Mouse (Mus musculus): ENCODE data around the gene Arvcf. TPM values are rescaled to one million over a fixed set of nuclear protein-coding genes. Genes with fewer than 3 reads are reported as not detected.

Gene Arvcf
- polyA plus RNA-seq, 1 experiment from 2014 or later = 26.6 TPM

DNA sequence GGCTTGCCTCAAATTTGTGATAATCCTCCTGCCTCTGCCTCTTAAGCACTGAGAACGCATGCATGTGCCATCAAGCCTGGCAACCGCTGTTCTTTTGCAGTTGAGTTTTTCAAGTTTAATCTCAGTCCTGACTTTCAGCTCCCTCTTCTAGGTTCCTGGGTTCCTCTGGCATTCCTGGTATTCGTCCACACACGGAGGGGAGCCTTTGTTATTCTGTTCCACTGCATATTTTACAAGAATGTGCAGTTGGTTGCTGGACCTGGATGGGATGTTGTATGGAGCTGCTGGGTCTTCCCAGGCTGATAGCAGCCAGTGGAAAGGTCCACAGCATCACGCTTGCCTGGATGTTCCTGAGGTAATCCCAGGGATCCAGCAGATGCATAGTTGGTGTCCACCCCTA is 37.4 kb downstream of the Arvcf start:
- no peak overlapping the region for H3K4me2 ChIP-seq (ENCODE audit: low read depth, low read length)
- no peaks in the 10 kb centered on the region for H3K36me3 ChIP-seq (replicated peaks; ENCODE audit: control insufficient read depth, insufficient read depth, low read depth, low read length)
- H3K9me3 ChIP-seq (replicated peaks; ENCODE audit: control insufficient read depth, low read length) = no peaks in the 10 kb centered on the region
- ATAC-seq (replicated peaks; ENCODE audit: insufficient number of reproducible peaks, low FRiP score, low TSS enrichment, low read depth) (no peak), DNase-seq (ENCODE audit: low spot score) (no peak)
- no peak overlapping the region for H3K9ac ChIP-seq (replicated peaks; ENCODE audit: low read length)
- no peaks in the 10 kb centered on the region; the same call in none of the 2 replicates for H3K4me1 ChIP-seq (ENCODE audit: control insufficient read depth, insufficient read depth, low read length)
- 70% methylated on average over 5 of the region's 5 CpGs for WGBS
- H3K4me3 ChIP-seq (ENCODE audit: low read depth, low read length) = no peak overlapping the region
- no peak overlapping the region for H3K27ac ChIP-seq (replicated peaks; ENCODE audit: low read depth, low read length)
- H3K27me3 ChIP-seq (ENCODE audit: control insufficient read depth, insufficient read depth, low read length) = no peaks in the 10 kb centered on the region

DNA sequence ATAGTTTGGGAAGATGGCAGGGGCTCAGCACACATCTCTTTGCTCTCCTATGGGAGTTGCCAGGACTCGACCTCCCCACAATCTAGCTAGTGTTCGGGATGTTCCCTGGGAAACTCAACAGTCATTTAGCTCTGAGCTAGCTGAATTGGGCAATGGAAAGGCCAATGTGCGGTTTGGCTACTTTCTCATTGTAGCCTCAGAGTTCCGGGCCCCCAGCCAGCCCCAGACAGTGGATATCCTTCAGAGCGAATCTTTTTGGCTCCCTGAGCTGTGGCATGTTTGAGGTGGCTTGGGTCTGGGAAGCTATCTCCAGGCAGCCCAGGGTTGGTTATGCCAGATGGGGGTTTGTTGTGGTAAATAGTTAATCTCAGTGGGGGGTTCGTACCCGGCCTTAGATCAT is 38.5 kb downstream of the Arvcf start:
- no peak overlapping the region for H3K4me2 ChIP-seq (ENCODE audit: low read depth, low read length)
- no peaks in the 10 kb centered on the region for H3K36me3 ChIP-seq (replicated peaks; ENCODE audit: control insufficient read depth, insufficient read depth, low read depth, low read length)
- H3K27me3 ChIP-seq (ENCODE audit: control insufficient read depth, insufficient read depth, low read length) = no peaks in the 10 kb centered on the region
- WGBS = 79% methylated on average over 7 of the region's 7 CpGs
- H3K27ac ChIP-seq (replicated peaks; ENCODE audit: low read depth, low read length) = no peak overlapping the region
- H3K4me1 ChIP-seq (ENCODE audit: control insufficient read depth, insufficient read depth, low read length) = no peaks in the 10 kb centered on the region; the same call in none of the 2 replicates
- no peak overlapping the region for H3K4me3 ChIP-seq (ENCODE audit: low read depth, low read length)
- DNase-seq (ENCODE audit: low spot score) (no peak), ATAC-seq (replicated peaks; ENCODE audit: insufficient number of reproducible peaks, low FRiP score, low TSS enrichment, low read depth) (no peak)
- no peaks in the 10 kb centered on the region for H3K9me3 ChIP-seq (replicated peaks; ENCODE audit: control insufficient read depth, low read length)
- no peak overlapping the region for H3K9ac ChIP-seq (replicated peaks; ENCODE audit: low read length)

DNA sequence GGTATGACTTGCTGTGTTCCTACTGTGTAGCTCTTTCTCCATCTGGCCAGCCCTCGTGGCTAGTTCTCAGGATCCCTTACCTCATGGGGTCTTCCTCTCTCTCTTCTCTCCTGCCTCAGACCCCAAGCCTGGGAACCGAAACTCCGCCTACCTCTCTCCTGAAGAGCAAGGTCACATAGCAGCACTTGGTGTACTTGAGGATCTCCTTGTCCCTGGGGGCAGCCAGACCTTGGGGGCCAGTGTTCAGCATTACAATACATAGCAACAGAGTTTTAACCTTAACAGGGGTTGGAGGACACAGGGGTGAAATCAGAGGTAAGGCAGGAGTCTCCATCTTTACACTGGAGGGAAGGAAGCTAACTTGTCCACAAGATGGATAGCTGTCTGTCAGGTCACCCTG is 39.0 kb downstream of the Arvcf start:
- no peaks in the 10 kb centered on the region for H3K27me3 ChIP-seq (ENCODE audit: control insufficient read depth, insufficient read depth, low read length)
- H3K4me2 ChIP-seq (ENCODE audit: low read depth, low read length) = no peak overlapping the region
- no peak overlapping the region for H3K27ac ChIP-seq (replicated peaks; ENCODE audit: low read depth, low read length)
- H3K36me3 ChIP-seq (replicated peaks; ENCODE audit: control insufficient read depth, insufficient read depth, low read depth, low read length) = no peaks in the 10 kb centered on the region
- H3K9ac ChIP-seq (replicated peaks; ENCODE audit: low read length) = no peak overlapping the region
- H3K4me1 ChIP-seq (ENCODE audit: control insufficient read depth, insufficient read depth, low read length) = no peaks in the 10 kb centered on the region; the same call in none of the 2 replicates
- no peak overlapping the region for H3K4me3 ChIP-seq (ENCODE audit: low read depth, low read length)
- no peak for ATAC-seq (replicated peaks; ENCODE audit: insufficient number of reproducible peaks, low FRiP score, low TSS enrichment, low read depth)
- no peaks in the 10 kb centered on the region for H3K9me3 ChIP-seq (replicated peaks; ENCODE audit: control insufficient read depth, low read length)
- DNase-seq (ENCODE audit: low spot score) = no peak
- WGBS = 66% methylated on average over 3 of the region's 3 CpGs

DNA sequence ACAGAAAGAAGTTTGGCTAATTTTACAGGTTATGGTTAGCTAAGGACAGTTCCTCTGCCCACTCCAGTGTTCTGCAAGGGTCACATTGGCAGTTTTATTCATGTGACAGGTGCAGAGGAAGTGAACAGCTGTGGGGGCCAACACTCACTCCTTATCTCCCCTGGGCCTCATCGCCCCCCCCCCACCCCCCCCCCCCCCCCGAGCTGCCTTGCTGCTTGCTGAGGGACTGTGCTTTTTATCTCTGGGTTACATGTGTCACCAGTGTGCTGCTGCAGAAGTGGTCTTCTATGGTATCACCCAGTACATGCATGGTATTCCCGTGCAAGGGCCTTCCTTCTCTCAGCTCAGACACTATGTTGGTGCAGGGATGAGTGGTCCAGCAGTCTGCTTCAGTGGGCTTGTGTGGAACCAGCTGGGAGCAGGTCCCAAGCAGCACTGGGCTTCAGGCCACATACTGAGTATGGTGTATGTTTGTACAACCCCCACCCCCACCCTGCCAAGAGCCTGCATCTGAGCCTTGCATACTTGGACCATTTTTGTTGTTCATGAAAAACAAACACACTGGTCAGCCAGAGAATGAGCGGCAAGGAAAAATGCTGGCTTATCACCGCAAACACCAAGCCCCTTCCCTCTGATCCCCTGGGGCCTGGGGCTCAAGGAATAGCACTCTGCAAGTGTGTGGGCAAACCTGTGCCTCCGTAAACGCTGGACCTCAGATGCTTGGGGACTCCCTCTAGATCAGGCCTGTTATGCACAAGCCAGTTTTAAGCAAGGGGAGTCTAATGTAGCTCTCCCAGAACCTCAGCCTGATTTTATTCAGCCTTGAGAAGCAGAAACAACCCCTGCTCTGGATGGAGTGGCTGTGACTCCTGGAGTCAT is 40.0 kb downstream of the Arvcf start:
- no peaks in the 10 kb centered on the region for H3K27me3 ChIP-seq (ENCODE audit: control insufficient read depth, insufficient read depth, low read length)
- WGBS = 42% methylated on average over 7 of the region's 7 CpGs
- H3K4me2 ChIP-seq (ENCODE audit: low read depth, low read length) = no peak overlapping the region
- no peak overlapping the region for H3K4me3 ChIP-seq (ENCODE audit: low read depth, low read length)
- no peaks in the 10 kb centered on the region; the same call in none of the 2 replicates for H3K4me1 ChIP-seq (ENCODE audit: control insufficient read depth, insufficient read depth, low read length)
- no peak overlapping the region for H3K27ac ChIP-seq (replicated peaks; ENCODE audit: low read depth, low read length)
- no peaks in the 10 kb centered on the region for H3K9me3 ChIP-seq (replicated peaks; ENCODE audit: control insufficient read depth, low read length)
- ATAC-seq (replicated peaks; ENCODE audit: insufficient number of reproducible peaks, low FRiP score, low TSS enrichment, low read depth) (no peak), DNase-seq (ENCODE audit: low spot score) (no peak)
- H3K36me3 ChIP-seq (replicated peaks; ENCODE audit: control insufficient read depth, insufficient read depth, low read depth, low read length) = no peaks in the 10 kb centered on the region
- no peak overlapping the region for H3K9ac ChIP-seq (replicated peaks; ENCODE audit: low read length)

DNA sequence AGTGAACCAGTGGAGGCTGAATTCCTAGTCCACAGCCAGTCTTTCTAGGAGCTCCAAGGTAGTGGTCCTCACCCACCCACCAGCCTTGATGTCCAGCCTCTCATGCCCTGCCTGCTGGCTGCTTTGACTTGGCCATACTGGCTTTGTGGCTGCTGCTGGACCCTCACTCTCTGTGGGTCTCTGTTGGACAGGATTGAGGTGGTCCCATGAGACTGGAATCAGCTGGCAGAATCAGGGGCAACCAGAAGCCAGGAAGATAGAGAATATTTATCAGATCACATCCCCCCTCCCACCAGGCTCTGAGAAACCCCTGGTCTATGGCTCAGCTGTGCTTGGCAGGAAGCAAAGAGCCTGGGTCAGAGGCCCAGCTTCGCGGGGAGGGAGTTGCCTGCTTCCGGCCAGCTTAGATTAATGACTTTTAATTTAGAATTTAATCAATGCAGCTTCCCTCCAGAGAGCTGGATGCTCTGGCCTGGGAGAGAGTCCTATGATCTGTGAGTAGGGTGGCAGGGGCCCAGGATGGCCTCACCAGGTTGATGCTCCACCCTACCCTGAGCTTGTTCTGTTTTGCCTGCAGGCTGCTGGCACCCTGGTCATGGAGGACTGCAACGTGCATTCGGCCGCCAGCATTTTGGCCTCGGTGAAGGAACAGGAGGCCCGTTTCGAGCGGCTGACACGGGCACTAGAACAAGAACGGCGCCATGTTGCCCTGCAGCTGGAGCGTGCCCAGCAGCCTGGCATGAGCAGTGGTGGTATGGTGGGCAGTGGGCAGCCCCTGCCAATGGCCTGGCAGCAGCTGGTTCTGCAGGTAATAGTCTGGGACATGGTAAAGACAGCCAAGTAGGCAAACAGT is 40.8 kb downstream of the Arvcf start:
- no peak overlapping the region for H3K4me3 ChIP-seq (ENCODE audit: low read depth, low read length)
- H3K9ac ChIP-seq (replicated peaks; ENCODE audit: low read length) = no peak overlapping the region
- no peak for ATAC-seq (replicated peaks; ENCODE audit: insufficient number of reproducible peaks, low FRiP score, low TSS enrichment, low read depth)
- peaks cover 2% of the 10 kb centered on the region for H3K4me1 ChIP-seq (ENCODE audit: control insufficient read depth, insufficient read depth, low read length)
- H3K9me3 ChIP-seq (replicated peaks; ENCODE audit: control insufficient read depth, low read length) = no peaks in the 10 kb centered on the region
- no peak overlapping the region for H3K27ac ChIP-seq (replicated peaks; ENCODE audit: low read depth, low read length)
- H3K36me3 ChIP-seq (replicated peaks; ENCODE audit: control insufficient read depth, insufficient read depth, low read depth, low read length) = no peaks in the 10 kb centered on the region
- WGBS = 84% methylated on average over 14 of the region's 14 CpGs
- no peak for DNase-seq (ENCODE audit: low spot score)
- H3K4me2 ChIP-seq (ENCODE audit: low read depth, low read length) = no peak overlapping the region
- no peaks in the 10 kb centered on the region for H3K27me3 ChIP-seq (ENCODE audit: control insufficient read depth, insufficient read depth, low read length)

DNA sequence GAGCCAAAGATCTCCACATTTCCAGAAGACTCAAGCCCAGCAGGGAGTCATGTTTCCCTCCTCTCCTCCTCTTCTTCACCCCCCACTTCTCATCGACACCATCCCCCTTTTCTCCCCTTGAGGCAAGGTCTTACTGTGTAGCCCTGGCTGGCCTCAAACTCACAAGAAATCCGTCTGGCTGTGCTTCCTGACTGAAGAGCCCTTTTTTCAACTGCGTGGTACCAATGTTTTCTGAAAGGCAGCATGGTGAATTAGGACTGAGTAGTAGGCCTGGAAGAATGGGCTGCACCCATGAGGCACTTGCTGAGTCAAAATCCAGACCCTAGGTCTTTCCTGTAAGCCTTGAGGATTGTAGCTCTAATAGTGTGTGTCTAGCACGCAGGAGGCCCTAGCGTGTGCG is 42.4 kb downstream of the Arvcf start:
- peaks cover 9% of the 10 kb centered on the region for H3K4me1 ChIP-seq (ENCODE audit: control insufficient read depth, insufficient read depth, low read length)
- H3K4me2 ChIP-seq (ENCODE audit: low read depth, low read length) = no peak overlapping the region
- no peak overlapping the region for H3K9ac ChIP-seq (replicated peaks; ENCODE audit: low read length)
- no peaks in the 10 kb centered on the region for H3K27me3 ChIP-seq (ENCODE audit: control insufficient read depth, insufficient read depth, low read length)
- 56% methylated on average over 6 of the region's 6 CpGs for WGBS
- ATAC-seq (replicated peaks; ENCODE audit: insufficient number of reproducible peaks, low FRiP score, low TSS enrichment, low read depth) (no peak), DNase-seq (ENCODE audit: low spot score) (no peak)
- no peak overlapping the region for H3K4me3 ChIP-seq (ENCODE audit: low read depth, low read length)
- no peak overlapping the region for H3K27ac ChIP-seq (replicated peaks; ENCODE audit: low read depth, low read length)
- no peaks in the 10 kb centered on the region for H3K9me3 ChIP-seq (replicated peaks; ENCODE audit: control insufficient read depth, low read length)
- no peaks in the 10 kb centered on the region for H3K36me3 ChIP-seq (replicated peaks; ENCODE audit: control insufficient read depth, insufficient read depth, low read depth, low read length)

DNA sequence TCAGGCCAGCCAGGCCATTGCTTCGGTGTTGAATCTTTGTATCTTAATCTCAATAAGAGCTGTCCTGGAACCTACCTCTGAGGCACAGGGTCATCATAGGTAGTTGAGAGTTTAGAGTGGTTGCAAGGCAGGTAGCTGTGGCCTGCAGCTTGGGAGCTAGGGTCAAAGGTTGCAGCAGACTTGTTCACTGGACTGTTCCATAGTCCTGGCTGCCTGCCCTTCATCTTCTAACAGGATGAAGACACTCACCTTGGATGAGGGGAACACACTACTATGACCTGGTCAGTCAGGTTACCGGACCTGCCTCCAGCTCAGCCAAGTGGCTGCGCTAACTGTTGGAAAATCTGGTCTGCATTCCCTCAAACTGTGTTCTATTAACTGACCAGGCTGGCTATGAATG is 43.1 kb downstream of the Arvcf start:
- Histone ChIP-seq H3K27me3 (ENCODE audit: control insufficient read depth, insufficient read depth, low read length) (no peaks in the 10 kb centered on the region), H3K9ac (replicated peaks; ENCODE audit: low read length) (no peak overlapping the region), H3K36me3 (replicated peaks; ENCODE audit: control insufficient read depth, insufficient read depth, low read depth, low read length) (no peaks in the 10 kb centered on the region), H3K9me3 (replicated peaks; ENCODE audit: control insufficient read depth, low read length) (no peaks in the 10 kb centered on the region), H3K4me1 (ENCODE audit: control insufficient read depth, insufficient read depth, low read length) (peaks cover 9% of the 10 kb centered on the region), H3K4me2 (ENCODE audit: low read depth, low read length) (no peak overlapping the region), H3K27ac (replicated peaks; ENCODE audit: low read depth, low read length) (no peak overlapping the region), H3K4me3 (ENCODE audit: low read depth, low read length) (no peak overlapping the region)
- WGBS = 93% methylated on average over 3 of the region's 3 CpGs
- DNase-seq (ENCODE audit: low spot score) = no peak
- ATAC-seq (replicated peaks; ENCODE audit: insufficient number of reproducible peaks, low FRiP score, low TSS enrichment, low read depth) = no peak

DNA sequence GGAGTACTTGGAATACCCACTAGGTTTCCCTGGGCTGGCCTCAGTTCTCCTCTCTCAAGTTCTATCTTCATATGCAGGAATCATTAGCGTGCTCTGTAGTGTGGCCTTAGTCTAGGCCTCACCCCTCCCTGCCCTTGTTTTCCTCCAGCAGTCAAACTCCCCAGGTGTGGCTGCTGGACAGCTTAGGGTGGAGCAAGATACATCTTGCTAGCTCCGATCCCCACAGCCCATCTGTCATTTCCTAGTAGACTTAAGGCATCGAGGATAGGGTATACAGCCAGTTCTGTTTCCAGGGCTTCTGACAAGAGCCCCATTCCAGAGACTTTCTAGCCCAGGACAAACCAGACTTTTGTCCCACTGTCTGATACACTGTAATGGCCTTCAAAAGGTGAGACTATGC is 43.7 kb downstream of the Arvcf start:
- 93% methylated on average over 3 of the region's 3 CpGs for WGBS
- ATAC-seq (replicated peaks; ENCODE audit: insufficient number of reproducible peaks, low FRiP score, low TSS enrichment, low read depth) = no peak
- DNase-seq (ENCODE audit: low spot score) = no peak
- peak overlapping the region; percentile 85; the same call in 1 of the 2 replicates for H3K9ac ChIP-seq (replicated peaks; ENCODE audit: low read length)
- H3K27me3 ChIP-seq (ENCODE audit: control insufficient read depth, insufficient read depth, low read length) = no peaks in the 10 kb centered on the region
- H3K27ac ChIP-seq (replicated peaks; ENCODE audit: low read depth, low read length) = no peak overlapping the region
- no peak overlapping the region for H3K4me3 ChIP-seq (ENCODE audit: low read depth, low read length)
- no peak overlapping the region for H3K4me2 ChIP-seq (ENCODE audit: low read depth, low read length)
- no peaks in the 10 kb centered on the region for H3K36me3 ChIP-seq (replicated peaks; ENCODE audit: control insufficient read depth, insufficient read depth, low read depth, low read length)
- peaks cover 9% of the 10 kb centered on the region for H3K4me1 ChIP-seq (ENCODE audit: control insufficient read depth, insufficient read depth, low read length)
- H3K9me3 ChIP-seq (replicated peaks; ENCODE audit: control insufficient read depth, low read length) = no peaks in the 10 kb centered on the region
